Mouse (Mus musculus): ENCODE measurements around the gene Pomgnt2.

Pomgnt2 gene

GRCm38 (mm10) chr9:122020321-122020720 lies 23.4 kb upstream of the Pomgnt2 start:
- no peak for TF ChIP-seq POU5F1 (IDR thresholded peaks at IDR 0.05; ENCODE audit: borderline replicate concordance, low read length)
- TF ChIP-seq CTCF (conservative IDR thresholded peaks at IDR 0.05; ENCODE audit: low read length) = no peak
- TF ChIP-seq NANOG (IDR thresholded peaks at IDR 0.05; ENCODE audit: borderline replicate concordance, low read length) = no peak
- Histone ChIP-seq H3K9me3 (ENCODE audit: low read length) (no peaks in the 10 kb centered on the region), H3K36me3 (ENCODE audit: insufficient read depth, low read length) (no peaks in the 10 kb centered on the region), H3K4me1 (replicated peaks; ENCODE audit: low read depth, low read length) (peaks cover 9% of the 10 kb centered on the region), H3K4me3 (replicated peaks; ENCODE audit: low read length) (no peak overlapping the region), H3K27me3 (ENCODE audit: insufficient read depth, low read length) (peaks cover 11% of the 10 kb centered on the region)

- H3K4me1 ChIP-seq (replicated peaks; ENCODE audit: low read depth, low read length) = peaks cover 10% of the 10 kb centered on the region
- H3K36me3 ChIP-seq (ENCODE audit: insufficient read depth, low read length) = no peaks in the 10 kb centered on the region
- TF ChIP-seq NANOG (IDR thresholded peaks at IDR 0.05; ENCODE audit: borderline replicate concordance, low read length) = no peak
- TF ChIP-seq CTCF (conservative IDR thresholded peaks at IDR 0.05; ENCODE audit: low read length) = peak; percentile 49
- no peak for TF ChIP-seq POU5F1 (IDR thresholded peaks at IDR 0.05; ENCODE audit: borderline replicate concordance, low read length)
- H3K27me3 ChIP-seq (ENCODE audit: insufficient read depth, low read length) = peaks cover 11% of the 10 kb centered on the region
- H3K9me3 ChIP-seq (ENCODE audit: low read length) = no peaks in the 10 kb centered on the region
- H3K4me3 ChIP-seq (replicated peaks; ENCODE audit: low read length) = no peak overlapping the region
Measured at GRCm38 (mm10) chr9:122018782-122019395, 22.0 kb upstream of the Pomgnt2 start.

- no peaks in the 10 kb centered on the region for H3K36me3 ChIP-seq (ENCODE audit: insufficient read depth, low read length)
- H3K4me3 ChIP-seq (replicated peaks; ENCODE audit: low read length) = no peak overlapping the region
- peaks cover 10% of the 10 kb centered on the region for H3K4me1 ChIP-seq (replicated peaks; ENCODE audit: low read depth, low read length)
- H3K27me3 ChIP-seq (ENCODE audit: insufficient read depth, low read length) = peaks cover 9% of the 10 kb centered on the region
- TF ChIP-seq NANOG (IDR thresholded peaks at IDR 0.05; ENCODE audit: borderline replicate concordance, low read length) = no peak
- TF ChIP-seq CTCF (conservative IDR thresholded peaks at IDR 0.05; ENCODE audit: low read length) = no peak
- no peak for TF ChIP-seq POU5F1 (IDR thresholded peaks at IDR 0.05; ENCODE audit: borderline replicate concordance, low read length)
- H3K9me3 ChIP-seq (ENCODE audit: low read length) = no peaks in the 10 kb centered on the region
Measured at GRCm38 (mm10) chr9:122018079-122018478, 21.2 kb upstream of the Pomgnt2 start.

GRCm38 (mm10) chr9:122014241-122014667 lies 17.3 kb upstream of the Pomgnt2 start:
- Histone ChIP-seq H3K4me3 (replicated peaks; ENCODE audit: low read length) (no peak overlapping the region), H3K27me3 (ENCODE audit: insufficient read depth, low read length) (peaks cover 8% of the 10 kb centered on the region), H3K9me3 (ENCODE audit: low read length) (no peaks in the 10 kb centered on the region), H3K4me1 (replicated peaks; ENCODE audit: low read depth, low read length) (peaks cover 10% of the 10 kb centered on the region), H3K36me3 (ENCODE audit: insufficient read depth, low read length) (no peaks in the 10 kb centered on the region)
- TF ChIP-seq CTCF (conservative IDR thresholded peaks at IDR 0.05; ENCODE audit: low read length) (peak; percentile 97), POU5F1 (IDR thresholded peaks at IDR 0.05; ENCODE audit: borderline replicate concordance, low read length) (no peak)

- Histone ChIP-seq H3K27me3 (ENCODE audit: insufficient read depth, low read length) (peaks cover 7% of the 10 kb centered on the region), H3K4me1 (replicated peaks; ENCODE audit: low read depth, low read length) (peaks cover 10% of the 10 kb centered on the region), H3K9me3 (ENCODE audit: low read length) (no peaks in the 10 kb centered on the region), H3K36me3 (ENCODE audit: insufficient read depth, low read length) (no peaks in the 10 kb centered on the region), H3K4me3 (replicated peaks; ENCODE audit: low read length) (no peak overlapping the region)
- TF ChIP-seq CTCF (conservative IDR thresholded peaks at IDR 0.05; ENCODE audit: low read length) = no peak
- no peak for TF ChIP-seq POU5F1 (IDR thresholded peaks at IDR 0.05; ENCODE audit: borderline replicate concordance, low read length)
- TF ChIP-seq NANOG (IDR thresholded peaks at IDR 0.05; ENCODE audit: borderline replicate concordance, low read length) = no peak
Measured at GRCm38 (mm10) chr9:122013629-122014028, 16.7 kb upstream of the Pomgnt2 start.

GRCm38 (mm10) chr9:122012816-122013215 lies 15.9 kb upstream of the Pomgnt2 start:
- no peak for TF ChIP-seq POU5F1 (IDR thresholded peaks at IDR 0.05; ENCODE audit: borderline replicate concordance, low read length)
- TF ChIP-seq NANOG (IDR thresholded peaks at IDR 0.05; ENCODE audit: borderline replicate concordance, low read length) = no peak
- no peak for TF ChIP-seq CTCF (conservative IDR thresholded peaks at IDR 0.05; ENCODE audit: low read length)
- H3K9me3 ChIP-seq (ENCODE audit: low read length) = no peaks in the 10 kb centered on the region
- peaks cover 10% of the 10 kb centered on the region for H3K4me1 ChIP-seq (replicated peaks; ENCODE audit: low read depth, low read length)
- H3K36me3 ChIP-seq (ENCODE audit: insufficient read depth, low read length) = no peaks in the 10 kb centered on the region
- H3K4me3 ChIP-seq (replicated peaks; ENCODE audit: low read length) = no peak overlapping the region
- peaks cover 7% of the 10 kb centered on the region for H3K27me3 ChIP-seq (ENCODE audit: insufficient read depth, low read length)

GRCm38 (mm10) chr9:122010751-122011150 lies 13.8 kb upstream of the Pomgnt2 start:
- H3K4me1 ChIP-seq (replicated peaks; ENCODE audit: low read depth, low read length) = peaks cover 5% of the 10 kb centered on the region; the same call in 1 of the 2 replicates
- H3K36me3 ChIP-seq (ENCODE audit: insufficient read depth, low read length) = no peaks in the 10 kb centered on the region
- no peak for TF ChIP-seq NANOG (IDR thresholded peaks at IDR 0.05; ENCODE audit: borderline replicate concordance, low read length)
- no peak for TF ChIP-seq POU5F1 (IDR thresholded peaks at IDR 0.05; ENCODE audit: borderline replicate concordance, low read length)
- no peak for TF ChIP-seq CTCF (conservative IDR thresholded peaks at IDR 0.05; ENCODE audit: low read length)

GRCm38 (mm10) chr9:122008876-122009275 lies 12.0 kb upstream of the Pomgnt2 start:
- H3K4me3 ChIP-seq (replicated peaks; ENCODE audit: low read length) = no peak overlapping the region
- H3K4me1 ChIP-seq (replicated peaks; ENCODE audit: low read depth, low read length) = no peaks in the 10 kb centered on the region
- TF ChIP-seq CTCF (conservative IDR thresholded peaks at IDR 0.05; ENCODE audit: low read length) = no peak
- TF ChIP-seq POU5F1 (IDR thresholded peaks at IDR 0.05; ENCODE audit: borderline replicate concordance, low read length) = no peak
- no peak for TF ChIP-seq NANOG (IDR thresholded peaks at IDR 0.05; ENCODE audit: borderline replicate concordance, low read length)
- H3K36me3 ChIP-seq (ENCODE audit: insufficient read depth, low read length) = no peaks in the 10 kb centered on the region
- H3K9me3 ChIP-seq (ENCODE audit: low read length) = no peaks in the 10 kb centered on the region
- peaks cover 10% of the 10 kb centered on the region for H3K27me3 ChIP-seq (ENCODE audit: insufficient read depth, low read length)

More at GRCm38 (mm10) chr9:122010751-122011150, 13.8 kb upstream of the Pomgnt2 start:
- Histone ChIP-seq H3K9me3 (ENCODE audit: low read length) (no peaks in the 10 kb centered on the region), H3K27me3 (ENCODE audit: insufficient read depth, low read length) (peaks cover 2% of the 10 kb centered on the region; the same call in 1 of the 2 replicates), H3K4me3 (replicated peaks; ENCODE audit: low read length) (no peak overlapping the region)

GRCm38 (mm10) chr9:122006609-122007008 lies 9.7 kb upstream of the Pomgnt2 start:
- TF ChIP-seq CTCF (conservative IDR thresholded peaks at IDR 0.05; ENCODE audit: low read length) = no peak
- TF ChIP-seq NANOG (IDR thresholded peaks at IDR 0.05; ENCODE audit: borderline replicate concordance, low read length) = no peak
- H3K9me3 ChIP-seq (ENCODE audit: low read length) = peaks cover 8% of the 10 kb centered on the region
- peaks cover 10% of the 10 kb centered on the region for H3K27me3 ChIP-seq (ENCODE audit: insufficient read depth, low read length)
- H3K36me3 ChIP-seq (ENCODE audit: insufficient read depth, low read length) = no peaks in the 10 kb centered on the region
- no peaks in the 10 kb centered on the region for H3K4me1 ChIP-seq (replicated peaks; ENCODE audit: low read depth, low read length)
- no peak overlapping the region for H3K4me3 ChIP-seq (replicated peaks; ENCODE audit: low read length)
